Mouse (Mus musculus): ENCODE results near the gene Zzz3. TPM values are rescaled to one million over a fixed set of nuclear protein-coding genes. Genes with fewer than 3 reads are reported as not detected.

Gene Zzz3
- 10 to 100 TPM; 29.2 to 33.3 TPM for total RNA-seq (2021)

GRCm38 (mm10) chr3:152395350-152396277 lies at the start of gene Zzz3:
Gene Zzz3 (plus strand): TSS chr3:152395473.
- peak; percentile 93 to 94 for DNase-seq
- intact Hi-C loops (cut with DNase I), result loop anchor here (1.0 to 5.0 kb wide), 3 partner anchors 62 to 353 kb away; no protein-coding TSS in a partner anchor

DNA sequence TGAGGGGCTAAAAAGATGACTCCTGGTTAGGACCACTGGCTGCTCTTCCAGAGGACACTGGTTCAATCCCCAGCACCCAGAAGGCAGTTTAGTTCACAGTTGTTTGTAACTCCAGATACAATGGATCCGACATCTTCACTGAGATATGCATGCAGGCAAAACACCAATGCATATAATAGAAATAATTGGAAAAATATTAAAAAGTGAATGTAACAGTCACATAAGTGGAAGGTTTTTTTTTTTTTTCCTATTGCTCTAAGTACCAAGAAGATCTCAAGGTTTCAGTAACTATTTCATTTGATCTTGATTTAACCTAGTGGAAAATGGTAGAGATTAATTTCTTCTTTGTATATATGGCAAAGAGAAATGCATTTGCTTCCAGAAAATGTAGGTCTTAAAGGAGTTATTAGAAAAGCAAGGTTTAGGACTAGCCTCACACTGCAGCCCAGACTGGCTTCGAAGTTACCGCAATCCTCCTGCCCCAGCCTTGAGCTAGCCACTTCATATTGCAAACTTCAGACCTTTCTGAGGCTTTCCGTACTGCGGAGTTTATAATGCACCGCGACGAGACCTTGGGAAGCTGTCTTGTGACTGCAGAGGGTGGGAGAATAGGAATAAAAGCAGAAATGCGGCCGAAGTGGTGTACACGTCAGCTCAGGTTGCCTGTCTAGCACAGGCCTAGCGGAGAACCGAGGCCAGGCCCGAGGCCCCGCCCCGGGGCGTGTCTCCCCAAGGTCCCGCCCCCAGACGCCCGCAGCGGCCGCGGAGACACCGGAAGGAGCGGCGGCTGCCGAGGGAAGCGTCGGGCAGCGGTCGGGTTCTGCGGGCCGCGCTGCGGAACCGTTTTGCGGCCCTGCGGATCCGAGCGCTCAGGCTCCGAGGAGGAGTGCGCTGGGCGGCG lies 49.3 kb upstream of the Zzz3 start, which contains the start of gene Usp33:
Gene Usp33, plus strand, starts transcription at position 747 of the 901 bp plus-strand sequence.
- peak; percentile 95 to 97 for DNase-seq

GRCm38 (mm10) chr3:152346633-152347141 lies 48.6 kb upstream of the Zzz3 start:
- DNase-seq, result peak; percentile 62 to 70
- intact Hi-C loops (cut with DNase I), result loop anchor here (10.0 kb wide), 1 partner anchor 242 kb away; no protein-coding TSS in a partner anchor

More for the DNA sequence above, 49.3 kb upstream of the Zzz3 start, which contains the start of gene Usp33:
- intact Hi-C loops (cut with DNase I), result loop anchor here (10.0 kb wide), 1 partner anchor 241 kb away; no protein-coding TSS in a partner anchor

- peak in 1 of 2 experiments; percentile 6 for DNase-seq
- intact Hi-C loops (cut with DNase I), result loop anchor here (10.0 kb wide), 1 partner anchor 242 kb away; no protein-coding TSS in a partner anchor
Measured at GRCm38 (mm10) chr3:152347227-152347626, 48.0 kb upstream of the Zzz3 start.

- intact Hi-C loops (cut with DNase I), result loop anchor here (10.0 kb wide), 1 partner anchor 243 kb away; no protein-coding TSS in a partner anchor
- no peak for DNase-seq
Measured at GRCm38 (mm10) chr3:152348011-152348830, 47.1 kb upstream of the Zzz3 start.

DNA sequence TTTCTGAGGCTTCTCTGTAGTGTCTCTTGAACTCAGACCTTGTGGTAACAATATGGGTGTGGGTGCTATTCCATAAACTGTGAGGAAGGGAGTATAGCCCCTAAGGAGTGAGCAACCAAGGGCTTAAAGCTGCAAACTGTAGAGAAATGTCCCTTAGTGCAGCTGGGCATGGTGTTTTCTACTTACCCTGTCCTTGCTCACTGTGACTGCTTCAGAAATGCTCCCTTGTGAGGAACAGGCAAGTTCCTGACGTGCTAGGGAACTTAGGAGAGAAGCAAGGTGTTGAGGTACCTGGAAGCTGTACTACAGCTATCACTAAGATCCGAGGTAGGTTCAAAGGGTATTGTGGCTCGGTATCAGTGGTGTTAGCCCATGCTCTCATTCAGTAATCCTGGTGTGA lies 44.8 kb upstream of the Zzz3 start:
- intact Hi-C loops (cut with DNase I), result no loop called here
- no peak for DNase-seq

DNA sequence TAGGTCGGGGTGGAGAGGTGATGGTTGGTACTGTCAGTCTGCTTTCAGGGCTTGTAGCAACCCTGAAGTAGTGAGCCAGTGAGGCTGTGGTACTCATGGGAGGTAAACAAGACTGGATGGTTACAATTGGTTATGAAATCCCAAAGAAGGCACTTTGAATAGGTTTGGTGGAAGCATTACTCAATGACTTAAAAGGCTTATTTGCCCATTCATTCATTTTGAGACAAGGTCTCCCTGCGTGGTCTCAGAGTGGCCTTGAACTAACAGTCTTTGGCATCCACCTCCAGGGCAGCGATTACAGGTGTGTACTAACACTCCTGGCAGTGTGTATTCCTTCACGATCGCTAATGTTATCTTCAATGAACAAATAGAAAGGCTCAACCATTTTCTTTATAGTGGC lies 44.3 kb upstream of the Zzz3 start:
- intact Hi-C loops (cut with DNase I), result no loop called here
- DNase-seq, result no peak

- intact Hi-C loops (cut with DNase I), result no loop called here
- DNase-seq, result no peak
Measured at GRCm38 (mm10) chr3:152352289-152352688, 43.0 kb upstream of the Zzz3 start.

GRCm38 (mm10) chr3:152353434-152354177 lies 41.7 kb upstream of the Zzz3 start:
- intact Hi-C loops (cut with DNase I), result no loop called here
- DNase-seq, result no peak

DNA sequence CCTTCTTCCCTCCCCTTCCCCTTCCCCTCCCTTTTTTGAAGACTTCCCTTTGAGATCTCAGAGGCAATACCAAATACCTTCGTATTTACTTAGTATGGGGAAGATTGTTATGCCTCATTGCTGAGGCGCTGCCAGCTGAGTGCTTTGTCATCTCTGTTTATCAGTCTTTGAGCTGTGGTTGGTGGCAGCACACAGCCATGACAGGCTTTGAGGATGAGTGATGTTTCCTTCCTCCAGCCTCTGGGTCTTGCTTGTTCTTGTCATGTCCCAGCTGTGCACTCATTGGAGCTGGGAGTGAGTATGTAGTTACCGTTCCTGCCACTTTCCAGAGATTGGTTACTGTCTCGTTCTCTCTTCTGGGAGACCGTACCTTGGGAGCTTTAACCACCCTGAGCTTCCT lies 39.9 kb upstream of the Zzz3 start:
- peak in 1 of 2 experiments; percentile 19 for DNase-seq
- intact Hi-C loops (cut with DNase I), result no loop called here

DNA sequence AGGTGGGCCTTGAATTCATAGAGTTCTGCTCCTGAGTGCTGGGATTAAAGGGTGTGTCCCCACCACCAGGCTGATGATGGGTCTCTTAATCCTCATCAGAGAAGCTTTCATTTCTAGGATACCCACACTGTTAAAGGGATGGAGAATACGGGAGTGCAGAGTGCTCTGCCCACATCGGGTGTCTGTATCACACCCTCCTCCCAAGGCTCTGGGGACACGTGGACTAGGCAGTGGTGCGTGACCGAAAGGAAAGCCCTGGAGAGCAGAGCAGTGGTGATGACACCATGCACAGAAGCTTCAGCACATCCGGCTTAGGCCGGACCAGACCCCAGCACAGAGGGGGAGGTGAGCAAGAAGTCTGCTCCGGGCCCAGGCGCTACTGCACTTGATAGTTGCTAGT lies 38.5 kb upstream of the Zzz3 start:
- intact Hi-C loops (cut with DNase I), result no loop called here
- no peak for DNase-seq

GRCm38 (mm10) chr3:152359151-152359550 lies 36.1 kb upstream of the Zzz3 start:
- no peak for DNase-seq
- intact Hi-C loops (cut with DNase I), result no loop called here

DNA sequence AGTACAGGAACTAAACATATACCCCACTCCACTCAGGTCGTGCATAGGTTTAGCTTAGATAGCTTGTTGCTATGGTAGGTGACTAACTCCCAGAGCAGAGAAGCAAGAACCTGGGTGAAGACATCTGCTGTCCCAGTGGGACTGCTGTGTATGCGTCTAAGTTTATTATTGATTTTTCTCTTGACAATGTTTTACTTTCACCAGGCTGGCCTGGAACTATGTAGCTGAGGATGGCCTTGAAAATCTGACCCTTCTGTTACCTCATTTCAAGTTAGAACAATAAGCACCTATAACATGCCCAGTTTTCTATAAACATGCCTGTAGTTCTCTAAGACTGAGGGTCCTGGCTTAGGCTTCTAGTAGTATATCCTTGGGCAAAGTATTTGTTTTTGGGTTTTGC lies 31.1 kb upstream of the Zzz3 start:
- intact Hi-C loops (cut with DNase I), result no loop called here
- no peak for DNase-seq

DNA sequence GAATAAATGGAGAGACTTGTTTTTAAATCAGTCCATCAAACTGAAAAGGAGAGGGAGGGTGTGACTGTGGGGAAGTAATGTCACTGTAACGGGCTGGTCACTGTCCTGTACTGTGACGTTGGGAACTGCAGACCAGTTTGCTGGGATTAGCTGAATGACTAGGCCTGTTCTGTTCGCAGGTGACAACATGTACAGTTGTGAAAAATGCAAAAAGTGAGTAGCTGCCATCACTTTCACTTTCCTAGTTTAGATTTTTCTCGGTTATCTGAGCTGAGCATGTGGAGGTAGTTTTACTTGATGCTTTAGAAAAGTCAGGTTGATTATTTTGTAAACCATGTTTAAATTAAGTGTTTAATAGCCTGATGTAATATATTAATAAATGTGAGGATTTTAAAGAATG lies 19.2 kb upstream of the Zzz3 start:
- DNase-seq, result no peak
- intact Hi-C loops (cut with DNase I), result no loop called here

- intact Hi-C loops (cut with DNase I), result no loop called here
- DNase-seq, result no peak
Measured at GRCm38 (mm10) chr3:152384106-152384505, 11.2 kb upstream of the Zzz3 start.

- DNase-seq, result peak; percentile 99
Measured at GRCm38 (mm10) chr3:152396278-152396987, 1.2 kb downstream of the Zzz3 start.

DNA sequence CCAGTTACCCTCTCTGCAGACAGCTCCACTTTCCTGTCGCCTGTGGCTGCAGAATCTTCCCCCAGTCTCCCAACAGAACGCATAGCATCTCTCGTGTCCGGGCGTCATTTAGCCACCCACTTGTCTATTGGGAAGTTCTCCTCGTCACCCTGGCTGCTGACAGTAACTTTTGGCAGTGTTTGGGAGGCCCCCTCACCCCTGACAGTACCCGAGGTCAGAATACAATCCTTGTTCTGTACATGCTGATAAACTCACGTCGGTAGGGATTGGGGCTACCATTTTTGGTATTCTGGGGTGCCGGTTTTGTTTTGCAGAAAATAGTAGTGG lies 1.7 kb downstream of the Zzz3 start:
- peak in 1 of 2 experiments; percentile 42 for DNase-seq
- intact Hi-C loops (cut with DNase I), result loop anchor here (5.0 kb wide), 1 partner anchor 60 kb away; no protein-coding TSS in a partner anchor

More at GRCm38 (mm10) chr3:152396278-152396987, 1.2 kb downstream of the Zzz3 start:
- intact Hi-C loops (cut with DNase I), result loop anchor here (5.0 kb wide), 1 partner anchor 61 kb away; no protein-coding TSS in a partner anchor

- DNase-seq, result no peak
- intact Hi-C loops (cut with DNase I), result loop anchor here (5.0 kb wide), 1 partner anchor 60 kb away; no protein-coding TSS in a partner anchor
Measured at GRCm38 (mm10) chr3:152397335-152397940, 2.2 kb downstream of the Zzz3 start.
